Mouse (Mus musculus): ENCODE results near the gene Gm14139.
"Not testable (repeated sequence)": the region's sequence is repeated elsewhere in the genome, so short reads cannot be mapped to it uniquely, and the experiment has no call there.

DNA sequence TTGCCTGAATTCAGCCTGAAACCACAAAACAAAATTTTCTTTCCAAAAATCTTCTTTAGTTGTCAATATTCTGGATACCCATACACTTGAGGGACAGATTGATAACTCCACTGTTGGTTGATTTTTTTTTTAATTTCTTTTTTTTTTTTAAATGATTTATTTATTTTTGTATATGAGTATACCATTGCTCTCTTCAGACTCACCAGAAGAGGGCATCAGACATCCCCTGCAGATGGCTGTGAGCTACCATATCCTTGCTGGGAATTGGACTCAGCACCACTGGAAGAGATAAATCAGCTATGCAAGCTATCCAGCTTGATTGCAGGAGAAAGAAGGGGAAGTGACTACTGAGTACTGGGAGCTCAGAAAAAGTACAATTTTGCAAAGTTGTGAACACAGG lies 509 bp upstream of the Gm14139 start:
- not testable (repeated sequence) for TF ChIP-seq CTCF (IDR thresholded peaks at IDR 0.05; ENCODE audit: extremely low read depth, insufficient read length, insufficient replicate concordance, low read depth, low read length); POLR2A (IDR thresholded peaks at IDR 0.05; ENCODE audit: low read depth, low read length)

All from small intestine, adult 2 months (tissue).